Mouse (Mus musculus) heart, embryonic 13.5 days (tissue): Measurements from ENCODE around the gene Rhoh. TPM values are rescaled to one million over a fixed set of nuclear protein-coding genes. Genes with fewer than 3 reads are reported as not detected.

ENCODE experiments used
- ATAC-seq: fragments of 200-750 bp; cut with Nextera tagmentation; 2 replicates; pipeline ENCODE4 v1.8.0; 2017; ENCODE audit warnings: moderate TSS enrichment; ENCODE audit not compliant: insufficient number of reproducible peaks, low FRiP score, low TSS enrichment; ENCODE audit errors: extremely low read depth
- H3K27ac ChIP-seq: fragments of 300-500 bp; sonication (generic); replicated peaks from 2 replicates; pipeline ENCODE4 v1.5.1; 2015; ENCODE audit warnings: moderate library complexity, mild to moderate bottlenecking, inconsistent platforms
- H3K27me3 ChIP-seq: fragments of 300-500 bp; sonication (generic); replicated peaks from 2 replicates; pipeline ENCODE4 v1.6.1; 2015; ENCODE audit warnings: mild to moderate bottlenecking, inconsistent platforms
- H3K36me3 ChIP-seq: fragments of 300-500 bp; sonication (generic); 2 replicates; pipeline ENCODE4 v1.6.1; 2015; ENCODE audit warnings: mild to moderate bottlenecking, inconsistent platforms
- H3K4me1 ChIP-seq: fragments of 300-500 bp; sonication (generic); 2 replicates; pipeline ENCODE4 v1.6.1; 2015; ENCODE audit warnings: inconsistent platforms
- H3K4me2 ChIP-seq: fragments of 300-500 bp; sonication (generic); 2 replicates; pipeline ENCODE4 v1.6.1; 2015; ENCODE audit warnings: inconsistent platforms, mild to moderate bottlenecking, moderate library complexity
- H3K4me3 ChIP-seq: fragments of 300-500 bp; sonication (generic); 2 replicates; pipeline ENCODE4 v1.5.1; 2015; ENCODE audit warnings: moderate library complexity, mild to moderate bottlenecking, inconsistent platforms
- H3K9ac ChIP-seq: fragments of 300-500 bp; sonication (generic); 2 replicates; pipeline ENCODE4 v1.6.1; 2015; ENCODE audit warnings: inconsistent platforms, mild to moderate bottlenecking, moderate library complexity
- H3K9me3 ChIP-seq: fragments of 300-500 bp; sonication (generic); 2 replicates; pipeline ENCODE4 v1.6.1; 2016; ENCODE audit warnings: inconsistent platforms
- WGBS: fragments of 180-500 bp; shearing (Covaris S2); methylation state at CpG from one replicate; pipeline ENCODE4 v1.1.7; 2015; ENCODE audit warnings: mixed read lengths; 5-methylcytosine and 5-hydroxymethylcytosine counted together
- polyA plus RNA-seq: library from polyadenylated mRNA; unstranded; fragments of >200 nt; fragmentation: Nextera tagmentation; extraction: Ambion mirVana; gene quantifications from 2 replicates; pipeline ENCODE4 v1.2.1, GENCODE M21; 2015

Rhoh gene
- polyA plus RNA-seq, 1 experiment from 2014 or later = 0.86 TPM

- Histone ChIP-seq H3K9me3 (no peaks in the 10 kb centered on the region), H3K27me3 (no peaks in the 10 kb centered on the region), H3K4me1 (no peaks in the 10 kb centered on the region), H3K4me3 (no peak overlapping the region), H3K36me3 (no peaks in the 10 kb centered on the region), H3K4me2 (no peak overlapping the region), H3K9ac (no peak overlapping the region), H3K27ac (no peak overlapping the region)
- no peak for ATAC-seq
- 84% methylated on average over 9 of the region's 9 CpGs for WGBS
These were observed 52.1 kb downstream of the Rhoh start for GRCm38 (mm10) chr5:65913126-65913525.

GRCm38 (mm10) chr5:65914342-65914741, 53.3 kb downstream of the Rhoh start:
- H3K36me3 ChIP-seq = no peaks in the 10 kb centered on the region
- H3K9ac ChIP-seq = no peak overlapping the region
- no peaks in the 10 kb centered on the region for H3K27me3 ChIP-seq
- ATAC-seq = no peak
- no peaks in the 10 kb centered on the region for H3K9me3 ChIP-seq
- 86% methylated on average over 7 of the region's 7 CpGs for WGBS
- H3K4me1 ChIP-seq = peaks cover 8% of the 10 kb centered on the region
- H3K27ac ChIP-seq = no peak overlapping the region
- H3K4me2 ChIP-seq = no peak overlapping the region
- H3K4me3 ChIP-seq = no peak overlapping the region

DNA sequence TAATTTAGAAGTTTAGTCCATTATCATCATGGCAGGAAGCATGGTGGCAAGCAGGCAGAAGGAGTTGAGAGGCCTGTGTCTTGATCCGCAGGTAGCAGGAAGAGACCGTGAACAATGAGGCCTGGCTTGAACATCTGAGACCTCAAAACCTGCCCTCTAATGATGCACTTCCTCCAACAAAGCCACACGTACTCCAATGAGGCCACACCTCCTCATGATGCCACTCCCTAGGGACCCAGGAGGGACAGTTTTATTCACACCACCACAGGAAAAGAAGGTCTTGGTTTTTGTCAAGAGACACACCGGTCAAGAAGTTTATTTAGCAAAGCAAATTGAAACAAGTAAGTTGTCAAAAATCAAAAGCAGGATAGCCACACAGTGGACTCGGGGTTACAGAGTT, 55.9 kb downstream of the Rhoh start:
- Histone ChIP-seq H3K36me3 (no peaks in the 10 kb centered on the region), H3K4me1 (peaks cover 9% of the 10 kb centered on the region), H3K9me3 (no peaks in the 10 kb centered on the region), H3K4me2 (no peak overlapping the region), H3K27ac (no peak overlapping the region), H3K9ac (no peak overlapping the region), H3K27me3 (no peaks in the 10 kb centered on the region), H3K4me3 (no peak overlapping the region)
- WGBS = 86% methylated on average over 5 of the region's 5 CpGs
- ATAC-seq = no peak

GRCm38 (mm10) chr5:65918601-65919000, 57.6 kb downstream of the Rhoh start:
- H3K4me1 ChIP-seq = peaks cover 9% of the 10 kb centered on the region
- ATAC-seq = no peak
- no peaks in the 10 kb centered on the region for H3K27me3 ChIP-seq
- H3K36me3 ChIP-seq = no peaks in the 10 kb centered on the region
- no peak overlapping the region for H3K4me3 ChIP-seq
- H3K27ac ChIP-seq = no peak overlapping the region
- H3K4me2 ChIP-seq = no peak overlapping the region
- no peaks in the 10 kb centered on the region for H3K9me3 ChIP-seq
- WGBS = 76% methylated on average over 3 of the region's 3 CpGs
- H3K9ac ChIP-seq = no peak overlapping the region

- H3K4me1 ChIP-seq = peaks cover 9% of the 10 kb centered on the region
- 69% methylated on average over 12 of the region's 12 CpGs for WGBS
- ATAC-seq = no peak
- H3K27ac ChIP-seq = no peak overlapping the region
- no peak overlapping the region for H3K9ac ChIP-seq
- H3K27me3 ChIP-seq = no peaks in the 10 kb centered on the region
- no peak overlapping the region for H3K4me2 ChIP-seq
- no peak overlapping the region for H3K4me3 ChIP-seq
- no peaks in the 10 kb centered on the region for H3K9me3 ChIP-seq
- H3K36me3 ChIP-seq = no peaks in the 10 kb centered on the region
These were observed 58.3 kb downstream of the Rhoh start for GRCm38 (mm10) chr5:65919326-65919725.

- no peak overlapping the region for H3K9ac ChIP-seq
- H3K4me3 ChIP-seq = no peak overlapping the region
- H3K9me3 ChIP-seq = no peaks in the 10 kb centered on the region
- ATAC-seq = no peak
- H3K36me3 ChIP-seq = no peaks in the 10 kb centered on the region
- no peaks in the 10 kb centered on the region for H3K27me3 ChIP-seq
- no peak overlapping the region for H3K27ac ChIP-seq
- H3K4me1 ChIP-seq = peaks cover 9% of the 10 kb centered on the region
- H3K4me2 ChIP-seq = no peak overlapping the region
- 93% methylated on average over 3 of the region's 3 CpGs for WGBS
These were observed 58.9 kb downstream of the Rhoh start for GRCm38 (mm10) chr5:65919904-65920303.

- Histone ChIP-seq H3K4me1 (peaks cover 9% of the 10 kb centered on the region), H3K4me2 (no peak overlapping the region), H3K36me3 (no peaks in the 10 kb centered on the region), H3K9ac (no peak overlapping the region), H3K9me3 (no peaks in the 10 kb centered on the region), H3K27me3 (no peaks in the 10 kb centered on the region), H3K4me3 (no peak overlapping the region), H3K27ac (no peak overlapping the region)
- 75% methylated on average over 12 of the region's 12 CpGs for WGBS
- no peak for ATAC-seq
These were observed 59.9 kb downstream of the Rhoh start for GRCm38 (mm10) chr5:65920701-65921426.

- no peaks in the 10 kb centered on the region for H3K36me3 ChIP-seq
- no peaks in the 10 kb centered on the region for H3K27me3 ChIP-seq
- H3K27ac ChIP-seq = no peak overlapping the region
- no peaks in the 10 kb centered on the region for H3K9me3 ChIP-seq
- H3K4me1 ChIP-seq = peaks cover 9% of the 10 kb centered on the region
- no peak overlapping the region for H3K4me3 ChIP-seq
- H3K4me2 ChIP-seq = no peak overlapping the region
- no peak for ATAC-seq
- no peak overlapping the region for H3K9ac ChIP-seq
- WGBS = 71% methylated on average over 9 of the region's 9 CpGs
These were observed 60.6 kb downstream of the Rhoh start for GRCm38 (mm10) chr5:65921477-65922138.

- ATAC-seq = no peak
- no peak overlapping the region for H3K4me3 ChIP-seq
- H3K36me3 ChIP-seq = no peaks in the 10 kb centered on the region
- H3K9me3 ChIP-seq = no peaks in the 10 kb centered on the region
- no peaks in the 10 kb centered on the region for H3K4me1 ChIP-seq
- H3K27me3 ChIP-seq = no peaks in the 10 kb centered on the region
- no peak overlapping the region for H3K27ac ChIP-seq
- 76% methylated on average over 6 of the region's 6 CpGs for WGBS
- H3K9ac ChIP-seq = no peak overlapping the region
- no peak overlapping the region for H3K4me2 ChIP-seq
These were observed 65.7 kb downstream of the Rhoh start for GRCm38 (mm10) chr5:65926666-65927065.

GRCm38 (mm10) chr5:65929162-65929561, 68.1 kb downstream of the Rhoh start:
- ATAC-seq = no peak
- 70% methylated on average over 7 of the region's 7 CpGs for WGBS

DNA sequence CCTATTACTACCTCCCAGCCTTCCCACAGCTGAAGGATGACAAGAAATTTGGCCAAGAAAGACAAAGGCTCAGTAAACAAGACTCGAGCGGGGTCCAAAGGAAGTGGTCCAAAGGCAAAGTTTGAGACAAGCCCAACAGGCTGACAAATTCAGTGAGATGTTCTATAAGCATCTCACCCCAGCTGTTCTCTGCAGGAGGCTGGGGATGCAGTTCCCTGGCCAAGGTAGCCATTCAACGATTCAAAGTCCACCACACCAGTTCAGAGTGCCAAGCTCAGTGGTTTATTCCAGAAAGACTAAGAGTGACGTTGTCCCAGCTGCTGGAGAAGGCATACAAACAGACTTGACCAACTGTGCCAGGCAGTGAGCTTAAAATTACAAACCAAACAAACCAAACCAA, 69.2 kb downstream of the Rhoh start:
- Histone ChIP-seq H3K4me3 (no peak overlapping the region), H3K27ac (no peak overlapping the region), H3K4me2 (no peak overlapping the region), H3K9ac (no peak overlapping the region), H3K9me3 (no peaks in the 10 kb centered on the region), H3K27me3 (no peaks in the 10 kb centered on the region), H3K36me3 (no peaks in the 10 kb centered on the region), H3K4me1 (no peaks in the 10 kb centered on the region)
- ATAC-seq = no peak
- 65% methylated on average over 4 of the region's 4 CpGs for WGBS

More at GRCm38 (mm10) chr5:65929162-65929561, 68.1 kb downstream of the Rhoh start:
- no peaks in the 10 kb centered on the region for H3K9me3 ChIP-seq
- no peaks in the 10 kb centered on the region for H3K4me1 ChIP-seq
- no peak overlapping the region for H3K27ac ChIP-seq
- no peaks in the 10 kb centered on the region for H3K36me3 ChIP-seq
- H3K27me3 ChIP-seq = no peaks in the 10 kb centered on the region
- H3K4me2 ChIP-seq = no peak overlapping the region
- H3K4me3 ChIP-seq = no peak overlapping the region
- no peak overlapping the region for H3K9ac ChIP-seq

- Histone ChIP-seq H3K4me1 (peaks cover 7% of the 10 kb centered on the region), H3K27ac (no peak overlapping the region), H3K36me3 (no peaks in the 10 kb centered on the region), H3K9ac (no peak overlapping the region), H3K4me2 (no peak overlapping the region), H3K27me3 (no peaks in the 10 kb centered on the region), H3K9me3 (no peaks in the 10 kb centered on the region), H3K4me3 (no peak overlapping the region)
- WGBS = 78% methylated on average over 4 of the region's 4 CpGs
- ATAC-seq = no peak
These were observed 72.2 kb downstream of the Rhoh start for GRCm38 (mm10) chr5:65933258-65933657.
